Mouse (Mus musculus) effector memory CD4-positive, alpha-beta T cell, adult 7 months (primary cell): ENCODE measurements around the gene Snapc1. TPM values are rescaled to one million over a fixed set of nuclear protein-coding genes. Genes with fewer than 3 reads are reported as not detected.

ENCODE experiments used
- polyA plus RNA-seq: library from polyadenylated mRNA; unstranded; fragments of 100-300 nt; shearing (Covaris generic); gene quantifications from one replicate; pipeline ENCODE4 v1.2.1, GENCODE M21; 2017

Snapc1 gene
- polyA plus RNA-seq, result 65.7 TPM

GRCm38 (mm10) chr12:73964291-73965281 is at the start of gene Snapc1:
Gene Snapc1, plus strand, starts transcription at chr12:73964481.

GRCm38 (mm10) chr12:73937353-73937752 is 26.9 kb upstream of the Snapc1 start, which contains the start of gene Gm49321:
Gene Gm49321, plus strand, starts transcription at chr12:73937653.

GRCm38 (mm10) chr12:73997297-73998127 is 33.2 kb downstream of the Snapc1 start, which contains the start of gene Syt16:
Gene Syt16, plus strand, starts transcription at chr12:73997661.

Other genes with a start within 250 kb of the Snapc1 start
- 423 TPM for gene Hif1a, start 63.1 kb upstream of the Snapc1 start, polyA plus RNA-seq
- 55.4 TPM for gene Gm49321, start 26.8 kb upstream of the Snapc1 start, polyA plus RNA-seq
- gene Syt16, start 33.2 kb downstream of the Snapc1 start, polyA plus RNA-seq, result not detected